Comparison of ENCODE assay signal across 10 mouse cellular contexts in the genomic region with DNA sequence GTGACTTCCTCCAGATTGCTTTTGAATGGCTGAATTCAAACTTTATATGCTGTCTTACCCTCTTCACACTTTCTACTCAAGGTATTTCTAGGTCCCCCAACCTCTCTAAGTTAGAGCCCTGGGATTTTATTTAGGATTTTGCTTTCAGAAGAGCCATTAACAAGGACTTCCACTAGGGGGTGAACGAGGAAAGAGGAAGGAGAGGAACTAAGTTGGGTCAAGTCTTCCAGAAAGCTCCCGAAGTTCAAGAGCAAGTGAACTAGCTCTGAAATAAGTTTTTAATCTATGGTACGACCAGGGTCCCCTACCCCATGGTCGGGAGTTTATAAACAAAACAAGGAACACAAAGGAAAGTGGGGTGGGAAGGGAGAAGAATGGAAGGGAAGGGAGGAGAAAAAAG. TPM values are rescaled to one million over a fixed set of nuclear protein-coding genes. Genes with fewer than 3 reads are reported as not detected.
DNase-seq lines count a peak whose midpoint lies in the region; ATAC-seq and TF ChIP-seq lines count a peak whose summit lies in the region.
"Had no signal": no experiment of that assay in that cellular context is flagged by ENCODE, and none has a peak within 500 bp of the region (broad histone marks: within the 10 kb centered on the region; RNA-seq: fewer than 3 reads in every experiment).

No protein-coding gene starts in this region.

- ATAC-seq in megakaryocyte, adult 5-6 weeks (ENCODE audit: poor library complexity, severe bottlenecking): peak; percentile 45
- ATAC-seq in kidney, embryonic 16.5 days (ENCODE audit: low FRiP score, low TSS enrichment): no peak

- H3K4me1 ChIP-seq in E14TG2a.4 (replicated peaks; ENCODE audit: low read depth, low read length): peaks cover 13% of the 10 kb centered on the region
- H3K4me1 ChIP-seq in kidney, embryonic 16.5 days (ENCODE audit: insufficient read depth, low read length): no peaks in the 10 kb centered on the region
- H3K4me1 ChIP-seq: embryonic facial prominence, embryonic 12.5 days; midbrain, embryonic 10.5 days had no signal

- no peak overlapping the region for H3K9ac ChIP-seq in kidney, embryonic 16.5 days (replicated peaks; ENCODE audit: low read length)
- H3K9ac ChIP-seq: embryonic facial prominence, embryonic 12.5 days had no signal

- H3K4me3 ChIP-seq in layer of hippocampus, adult 2 months: no peak overlapping the region
- H3K4me3 ChIP-seq in E14TG2a.4 (replicated peaks; ENCODE audit: low read length): no peak overlapping the region
- H3K4me3 ChIP-seq in kidney, embryonic 16.5 days (ENCODE audit: low read length): no peak overlapping the region
- H3K4me3 ChIP-seq: embryonic facial prominence, embryonic 12.5 days; midbrain, embryonic 10.5 days had no signal

- no peaks in the 10 kb centered on the region for H3K27me3 ChIP-seq in E14TG2a.4 (ENCODE audit: insufficient read depth, low read length)
- H3K27me3 ChIP-seq in kidney, embryonic 16.5 days (ENCODE audit: insufficient read depth, low read length): no peaks in the 10 kb centered on the region
- H3K27me3 ChIP-seq: embryonic facial prominence, embryonic 12.5 days had no signal

- peak; percentile 77 for TF ChIP-seq CTCF in layer of hippocampus, adult 2 months (conservative IDR thresholded peaks at IDR 0.05)
- TF ChIP-seq CTCF in E14TG2a.4 (conservative IDR thresholded peaks at IDR 0.05; ENCODE audit: low read length): 0 out of 2 replicates have a peak, but pooled peaks have one; percentile 14

- H3K36me3 ChIP-seq in E14TG2a.4 (ENCODE audit: insufficient read depth, low read length): no peaks in the 10 kb centered on the region
- no peaks in the 10 kb centered on the region for H3K36me3 ChIP-seq in kidney, embryonic 16.5 days (ENCODE audit: insufficient read depth, low read length)
- H3K36me3 ChIP-seq: embryonic facial prominence, embryonic 12.5 days; midbrain, embryonic 10.5 days had no signal

- DNase-seq in layer of hippocampus, adult 2 months (ENCODE audit: low spot score in 2 of 2): no peak
- no peak for DNase-seq in layer of hippocampus, postnatal 10 days (ENCODE audit: low spot score in 2 of 2)
- DNase-seq in adipocyte (ENCODE audit: low spot score): peak; percentile 75
- DNase-seq in left cerebral cortex, adult 8-10 months (ENCODE audit: low spot score in 2 of 2): no peak

- 45% methylated on average over 4 of the region's 4 CpGs for WGBS in kidney, embryonic 16.5 days

- no peak overlapping the region for H3K27ac ChIP-seq in layer of hippocampus, adult 2 months
- no peak overlapping the region for H3K27ac ChIP-seq in kidney, embryonic 16.5 days (ENCODE audit: low read length)
- H3K27ac ChIP-seq: embryonic facial prominence, embryonic 12.5 days; midbrain, embryonic 10.5 days had no signal

- H3K4me2 ChIP-seq in kidney, embryonic 16.5 days (replicated peaks; ENCODE audit: low read depth, low read length): no peak overlapping the region
- H3K4me2 ChIP-seq: embryonic facial prominence, embryonic 12.5 days had no signal

- H3K9me3 ChIP-seq in E14TG2a.4 (ENCODE audit: low read length): no peaks in the 10 kb centered on the region
- H3K9me3 ChIP-seq in kidney, embryonic 16.5 days (ENCODE audit: low read length): no peaks in the 10 kb centered on the region
- H3K9me3 ChIP-seq: embryonic facial prominence, embryonic 12.5 days; midbrain, embryonic 10.5 days had no signal

RNA-seq across cellular contexts. Expression of gene Sell, which starts 0.5 kb away (rescaled TPM):
- under 1 TPM in 1 of 2 experiments, not detected in 1; 0.07 TPM for total RNA-seq in layer of hippocampus, adult 2 months (2021)
- under 1 TPM in 1 of 2 experiments, not detected in 1; 0.16 TPM for total RNA-seq in layer of hippocampus, postnatal 10 days (2021)
- 838 and 904 TPM in 2 replicates for total RNA-seq in megakaryocyte, adult 5-6 weeks (2015)
- total RNA-seq in megakaryocyte, adult 5-6 weeks (2017): 641 and 646 TPM in 2 replicates
- total RNA-seq in left cerebral cortex, adult 8-10 months (2022): under 1 TPM in 1 of 4 experiments, not detected in 3; 0.32 TPM
- polyA plus RNA-seq in kidney, embryonic 16.5 days (2015; fragmentation: Nextera tagmentation; extraction: Ambion mirVana): 0.40 and 0.41 TPM in 2 replicates
- polyA plus RNA-seq: midbrain, embryonic 10.5 days had no signal

RNA-seq across cellular contexts. Expression of gene Sele, which starts 13.2 kb away (rescaled TPM):
- total RNA-seq in layer of hippocampus, adult 2 months (2021): not detected
- not detected for total RNA-seq in layer of hippocampus, postnatal 10 days (2021)
- 0.07 and 0.18 TPM in 2 replicates for total RNA-seq in megakaryocyte, adult 5-6 weeks (2015)
- 0.20 TPM in 1 of 2 replicates, not detected in the other for total RNA-seq in megakaryocyte, adult 5-6 weeks (2017)
- under 1 TPM in 1 of 4 experiments, not detected in 3; 0.12 TPM for total RNA-seq in left cerebral cortex, adult 8-10 months (2022)
- polyA plus RNA-seq in kidney, embryonic 16.5 days (2015; fragmentation: Nextera tagmentation; extraction: Ambion mirVana): 0.09 and 0.10 TPM in 2 replicates
- polyA plus RNA-seq: embryonic facial prominence, embryonic 12.5 days; midbrain, embryonic 10.5 days; stomach, embryonic 14.5 days had no signal

RNA-seq across cellular contexts. Expression of gene Selp, which starts 53.8 kb away (rescaled TPM):
- total RNA-seq in layer of hippocampus, adult 2 months (2021): not detected
- total RNA-seq in layer of hippocampus, postnatal 10 days (2021): under 1 TPM in 1 of 2 experiments, not detected in 1; 0.16 TPM
- total RNA-seq in megakaryocyte, adult 5-6 weeks (2015): 1.4 and 2.0 TPM in 2 replicates
- total RNA-seq in megakaryocyte, adult 5-6 weeks (2017): 1.3 and 2.0 TPM in 2 replicates
- total RNA-seq in left cerebral cortex, adult 8-10 months (2022): not detected
- 0.56 and 1.1 TPM in 2 replicates for polyA plus RNA-seq in kidney, embryonic 16.5 days (2015; fragmentation: Nextera tagmentation; extraction: Ambion mirVana)
- polyA plus RNA-seq: embryonic facial prominence, embryonic 12.5 days; midbrain, embryonic 10.5 days; stomach, embryonic 14.5 days had no signal

Comparison
In these comparisons a context has a peak if more than half of its experiments do, and no peak if none do; other contexts are left out.
1. RNA of gene Sell, which starts 0.5 kb away (total RNA-seq): 641 to 904 TPM in megakaryocyte, adult 5-6 weeks; 0.07 TPM in layer of hippocampus, adult 2 months, 0.16 TPM in layer of hippocampus, postnatal 10 days and 0.32 TPM in left cerebral cortex, adult 8-10 months; every median in the first group is over 100 times any median in the second.